Mouse (Mus musculus) lung, postnatal 0 days (tissue): ENCODE measurements around the gene Kcnip4.

Source experiments
- CTCF ChIP-seq: IDR thresholded peaks from 2 replicates; pipeline ENCODE4 v1.5.1; 2016; ENCODE audit warnings: antibody characterized with exemption, mild to moderate bottlenecking
- EP300 ChIP-seq: IDR thresholded peaks from 2 replicates; pipeline ENCODE4 v1.6.1; 2016; ENCODE audit warnings: antibody characterized with exemption, mild to moderate bottlenecking, control low read depth

DNA sequence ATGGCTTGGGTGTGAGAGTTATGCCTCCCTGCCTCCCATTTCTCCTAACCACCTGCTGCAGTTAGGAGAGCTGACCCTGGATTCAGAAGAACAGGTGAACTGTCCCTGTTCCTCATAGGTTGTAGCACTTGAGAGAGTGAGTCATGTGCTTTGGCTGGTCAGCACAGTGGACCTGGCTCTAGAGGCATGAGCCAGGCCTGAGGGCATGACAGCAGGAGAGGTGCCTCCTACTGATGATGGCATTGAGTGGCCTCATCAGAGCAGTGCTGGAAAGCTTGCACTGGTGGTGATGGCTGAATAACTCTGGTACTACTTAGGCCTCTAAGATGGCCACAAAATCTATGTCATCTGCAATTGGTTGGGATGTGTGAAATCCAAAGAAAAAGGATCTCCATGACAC, 776.1 kb downstream of the Kcnip4 start:
- TF ChIP-seq CTCF: no peak
- TF ChIP-seq EP300: no peak
